Mouse (Mus musculus): ENCODE measurements around the gene Iqgap1.

The Iqgap1 gene

GRCm38 (mm10) chr7:80704066-80704465 is 121.7 kb downstream of the Iqgap1 start:
- DNase-seq: no peak

GRCm38 (mm10) chr7:80702510-80702909 is 123.3 kb downstream of the Iqgap1 start:
- no peak for DNase-seq

- no peak for DNase-seq
These were observed 126.1 kb downstream of the Iqgap1 start for GRCm38 (mm10) chr7:80699709-80700108.

- no peak for DNase-seq
These were observed 126.8 kb downstream of the Iqgap1 start for GRCm38 (mm10) chr7:80698940-80699339.

GRCm38 (mm10) chr7:80697859-80698258 is 127.9 kb downstream of the Iqgap1 start:
- no peak for DNase-seq

- DNase-seq: no peak
These were observed 128.9 kb downstream of the Iqgap1 start for GRCm38 (mm10) chr7:80696903-80697302.

- no peak for DNase-seq
These were observed 129.4 kb downstream of the Iqgap1 start for GRCm38 (mm10) chr7:80696334-80696733.

- no peak for DNase-seq
These were observed 133.3 kb downstream of the Iqgap1 start for GRCm38 (mm10) chr7:80692472-80692871.

GRCm38 (mm10) chr7:80691131-80691530 is 134.6 kb downstream of the Iqgap1 start:
- peak; percentile 72 for DNase-seq

- no peak for DNase-seq
These were observed 136.6 kb downstream of the Iqgap1 start for GRCm38 (mm10) chr7:80689221-80689591.

GRCm38 (mm10) chr7:80688556-80689220 is 137.1 kb downstream of the Iqgap1 start, which contains the start of gene Crtc3:
Gene Crtc3, minus strand, starts transcription at chr7:80688877.
- DNase-seq: peak; percentile 57

GRCm38 (mm10) chr7:80687721-80688555 is 137.8 kb downstream of the Iqgap1 start:
- DNase-seq: peak; percentile 66

- no peak for DNase-seq
These were observed 140.1 kb downstream of the Iqgap1 start for GRCm38 (mm10) chr7:80685639-80686038.

GRCm38 (mm10) chr7:80682630-80683029 is 143.1 kb downstream of the Iqgap1 start:
- no peak for DNase-seq

GRCm38 (mm10) chr7:80680218-80680847 is 145.4 kb downstream of the Iqgap1 start:
- DNase-seq: no peak

- DNase-seq: no peak
These were observed 153.5 kb downstream of the Iqgap1 start for GRCm38 (mm10) chr7:80672323-80672722.

GRCm38 (mm10) chr7:80670889-80671288 is 154.9 kb downstream of the Iqgap1 start:
- no peak for DNase-seq

- no peak for DNase-seq
These were observed 158.6 kb downstream of the Iqgap1 start for GRCm38 (mm10) chr7:80667190-80667589.

- DNase-seq: no peak
These were observed 159.4 kb downstream of the Iqgap1 start for GRCm38 (mm10) chr7:80666198-80666915.
